Mouse (Mus musculus): ENCODE measurements around the gene C1rb. TPM values are rescaled to one million over a fixed set of nuclear protein-coding genes. Genes with fewer than 3 reads are reported as not detected.
"Not testable (repeated sequence)": the region's sequence is repeated elsewhere in the genome, so short reads cannot be mapped to it uniquely, and the experiment has no call there.

C1rb gene
- polyA plus RNA-seq, 1 experiment from 2014 or later = not detected

GRCm38 (mm10) chr6:124547979-124548378 is 22.1 kb upstream of the C1rb start:
- not testable (repeated sequence) for H3K9me3 ChIP-seq (ENCODE audit: control insufficient read depth, low read depth, low read length); ATAC-seq (ENCODE audit: insufficient number of reproducible peaks, insufficient read depth, low FRiP score, low read depth)

GRCm38 (mm10) chr6:124549023-124549550 is 21.0 kb upstream of the C1rb start:
- ATAC-seq (ENCODE audit: insufficient number of reproducible peaks, insufficient read depth, low FRiP score, low read depth) = no peak
- H3K4me2 ChIP-seq (replicated peaks; ENCODE audit: low read depth, low read length) = no peak overlapping the region
- H3K4me3 ChIP-seq (ENCODE audit: low read depth, low read length) = no peak overlapping the region
- no peaks in the 10 kb centered on the region for H3K36me3 ChIP-seq (ENCODE audit: control insufficient read depth, insufficient read depth, low read length)
- WGBS = 87% methylated on average over 3 of the region's 3 CpGs
- no peaks in the 10 kb centered on the region for H3K27me3 ChIP-seq (ENCODE audit: control insufficient read depth, insufficient read depth, low read length)
- no peak overlapping the region for H3K27ac ChIP-seq (ENCODE audit: low read length)
- no peaks in the 10 kb centered on the region for H3K4me1 ChIP-seq (ENCODE audit: control insufficient read depth, insufficient read depth, low read length)
- H3K9ac ChIP-seq (replicated peaks; ENCODE audit: low read depth, low read length) = no peak overlapping the region
- H3K9me3 ChIP-seq (ENCODE audit: control insufficient read depth, low read depth, low read length) = peaks cover 9% of the 10 kb centered on the region

More at GRCm38 (mm10) chr6:124547979-124548378, 22.1 kb upstream of the C1rb start:
- H3K4me3 ChIP-seq (ENCODE audit: low read depth, low read length); H3K9ac ChIP-seq (replicated peaks; ENCODE audit: low read depth, low read length); H3K36me3 ChIP-seq (ENCODE audit: control insufficient read depth, insufficient read depth, low read length); H3K4me1 ChIP-seq (ENCODE audit: control insufficient read depth, insufficient read depth, low read length); H3K27me3 ChIP-seq (ENCODE audit: control insufficient read depth, insufficient read depth, low read length); H3K27ac ChIP-seq (ENCODE audit: low read length); H3K4me2 ChIP-seq (replicated peaks; ENCODE audit: low read depth, low read length): not testable (repeated sequence)
- WGBS = 87% methylated on average over 3 of the region's 3 CpGs

- H3K36me3 ChIP-seq (ENCODE audit: control insufficient read depth, insufficient read depth, low read length) = no peaks in the 10 kb centered on the region
- no peaks in the 10 kb centered on the region for H3K4me1 ChIP-seq (ENCODE audit: control insufficient read depth, insufficient read depth, low read length)
- H3K9me3 ChIP-seq (ENCODE audit: control insufficient read depth, low read depth, low read length) = peaks cover 9% of the 10 kb centered on the region
- no peak overlapping the region for H3K4me3 ChIP-seq (ENCODE audit: low read depth, low read length)
- no peak overlapping the region for H3K9ac ChIP-seq (replicated peaks; ENCODE audit: low read depth, low read length)
- no peak overlapping the region for H3K27ac ChIP-seq (ENCODE audit: low read length)
- no peak overlapping the region for H3K4me2 ChIP-seq (replicated peaks; ENCODE audit: low read depth, low read length)
- ATAC-seq (ENCODE audit: insufficient number of reproducible peaks, insufficient read depth, low FRiP score, low read depth) = no peak
- 71% methylated on average over 22 of the region's 22 CpGs for WGBS
- H3K27me3 ChIP-seq (ENCODE audit: control insufficient read depth, insufficient read depth, low read length) = no peaks in the 10 kb centered on the region
Measured at GRCm38 (mm10) chr6:124552766-124553165, 17.3 kb upstream of the C1rb start.

GRCm38 (mm10) chr6:124555956-124556355 is 14.1 kb upstream of the C1rb start:
- not testable (repeated sequence) for H3K27ac ChIP-seq (ENCODE audit: low read length); H3K9ac ChIP-seq (replicated peaks; ENCODE audit: low read depth, low read length); H3K4me2 ChIP-seq (replicated peaks; ENCODE audit: low read depth, low read length); H3K27me3 ChIP-seq (ENCODE audit: control insufficient read depth, insufficient read depth, low read length); H3K36me3 ChIP-seq (ENCODE audit: control insufficient read depth, insufficient read depth, low read length); H3K9me3 ChIP-seq (ENCODE audit: control insufficient read depth, low read depth, low read length); H3K4me3 ChIP-seq (ENCODE audit: low read depth, low read length); ATAC-seq (ENCODE audit: insufficient number of reproducible peaks, insufficient read depth, low FRiP score, low read depth); H3K4me1 ChIP-seq (ENCODE audit: control insufficient read depth, insufficient read depth, low read length)
- 72% methylated on average over 2 of the region's 2 CpGs for WGBS

- WGBS = 89% methylated on average over 4 of the region's 4 CpGs
- H3K4me1 ChIP-seq (ENCODE audit: control insufficient read depth, insufficient read depth, low read length); ATAC-seq (ENCODE audit: insufficient number of reproducible peaks, insufficient read depth, low FRiP score, low read depth); H3K4me2 ChIP-seq (replicated peaks; ENCODE audit: low read depth, low read length); H3K4me3 ChIP-seq (ENCODE audit: low read depth, low read length); H3K9me3 ChIP-seq (ENCODE audit: control insufficient read depth, low read depth, low read length); H3K9ac ChIP-seq (replicated peaks; ENCODE audit: low read depth, low read length); H3K27ac ChIP-seq (ENCODE audit: low read length); H3K36me3 ChIP-seq (ENCODE audit: control insufficient read depth, insufficient read depth, low read length); H3K27me3 ChIP-seq (ENCODE audit: control insufficient read depth, insufficient read depth, low read length): not testable (repeated sequence)
Measured at GRCm38 (mm10) chr6:124561156-124561555, 8.9 kb upstream of the C1rb start.

- WGBS = 91% methylated on average over 1 of the region's 2 CpGs
- H3K4me2 ChIP-seq (replicated peaks; ENCODE audit: low read depth, low read length); H3K36me3 ChIP-seq (ENCODE audit: control insufficient read depth, insufficient read depth, low read length); H3K27me3 ChIP-seq (ENCODE audit: control insufficient read depth, insufficient read depth, low read length); ATAC-seq (ENCODE audit: insufficient number of reproducible peaks, insufficient read depth, low FRiP score, low read depth); H3K4me3 ChIP-seq (ENCODE audit: low read depth, low read length); H3K9ac ChIP-seq (replicated peaks; ENCODE audit: low read depth, low read length); H3K4me1 ChIP-seq (ENCODE audit: control insufficient read depth, insufficient read depth, low read length); H3K9me3 ChIP-seq (ENCODE audit: control insufficient read depth, low read depth, low read length); H3K27ac ChIP-seq (ENCODE audit: low read length): not testable (repeated sequence)
Measured at GRCm38 (mm10) chr6:124561611-124562010, 8.5 kb upstream of the C1rb start.

GRCm38 (mm10) chr6:124575155-124575678 is 5.1 kb downstream of the C1rb start:
- 85% methylated on average over 3 of the region's 3 CpGs for WGBS
- ATAC-seq (ENCODE audit: insufficient number of reproducible peaks, insufficient read depth, low FRiP score, low read depth) = not testable (repeated sequence)

GRCm38 (mm10) chr6:124580155-124580554 is 10.1 kb downstream of the C1rb start:
- H3K4me3 ChIP-seq (ENCODE audit: low read depth, low read length); H3K27ac ChIP-seq (ENCODE audit: low read length); H3K4me1 ChIP-seq (ENCODE audit: control insufficient read depth, insufficient read depth, low read length); H3K9ac ChIP-seq (replicated peaks; ENCODE audit: low read depth, low read length); H3K27me3 ChIP-seq (ENCODE audit: control insufficient read depth, insufficient read depth, low read length); H3K9me3 ChIP-seq (ENCODE audit: control insufficient read depth, low read depth, low read length); H3K36me3 ChIP-seq (ENCODE audit: control insufficient read depth, insufficient read depth, low read length); H3K4me2 ChIP-seq (replicated peaks; ENCODE audit: low read depth, low read length): not testable (repeated sequence)
- 76% methylated on average over 7 of the region's 7 CpGs for WGBS
- 0 out of 2 replicates have a peak, but pooled peaks have one; percentile 37 for ATAC-seq (ENCODE audit: insufficient number of reproducible peaks, insufficient read depth, low FRiP score, low read depth)

More at GRCm38 (mm10) chr6:124575155-124575678, 5.1 kb downstream of the C1rb start:
- not testable (repeated sequence) for H3K4me2 ChIP-seq (replicated peaks; ENCODE audit: low read depth, low read length); H3K4me1 ChIP-seq (ENCODE audit: control insufficient read depth, insufficient read depth, low read length); H3K27ac ChIP-seq (ENCODE audit: low read length); H3K4me3 ChIP-seq (ENCODE audit: low read depth, low read length); H3K9ac ChIP-seq (replicated peaks; ENCODE audit: low read depth, low read length); H3K27me3 ChIP-seq (ENCODE audit: control insufficient read depth, insufficient read depth, low read length); H3K36me3 ChIP-seq (ENCODE audit: control insufficient read depth, insufficient read depth, low read length); H3K9me3 ChIP-seq (ENCODE audit: control insufficient read depth, low read depth, low read length)

GRCm38 (mm10) chr6:124582231-124582630 is 12.1 kb downstream of the C1rb start:
- Histone ChIP-seq H3K27ac (ENCODE audit: low read length) (no peak overlapping the region), H3K4me2 (replicated peaks; ENCODE audit: low read depth, low read length) (no peak overlapping the region), H3K27me3 (ENCODE audit: control insufficient read depth, insufficient read depth, low read length) (no peaks in the 10 kb centered on the region), H3K9ac (replicated peaks; ENCODE audit: low read depth, low read length) (no peak overlapping the region), H3K4me3 (ENCODE audit: low read depth, low read length) (no peak overlapping the region), H3K9me3 (ENCODE audit: control insufficient read depth, low read depth, low read length) (no peaks in the 10 kb centered on the region), H3K36me3 (ENCODE audit: control insufficient read depth, insufficient read depth, low read length) (no peaks in the 10 kb centered on the region), H3K4me1 (ENCODE audit: control insufficient read depth, insufficient read depth, low read length) (no peaks in the 10 kb centered on the region)
- 90% methylated on average over 1 of the region's 1 CpGs for WGBS
- ATAC-seq (ENCODE audit: insufficient number of reproducible peaks, insufficient read depth, low FRiP score, low read depth) = no peak

All from stomach, embryonic 14.5 days (tissue).